Mouse (Mus musculus): Measurements from ENCODE around the gene Ccz1. TPM values are rescaled to one million over a fixed set of nuclear protein-coding genes. Genes with fewer than 3 reads are reported as not detected.

The Ccz1 gene
- total RNA-seq, 1 experiment from 2014 or later = 47.6 TPM

- DNase-seq = no peak
These were observed 73.1 kb downstream of the Ccz1 start for GRCm38 (mm10) chr5:143941588-143941987.

Other genes with a start within 250 kb of the Ccz1 start
- gene Eif2ak1, start 197.1 kb downstream of the Ccz1 start, total RNA-seq (2021) = 33.1 and 34.2 TPM in 2 replicates
- not detected in 2 replicates for gene Ankrd61, start 117.2 kb downstream of the Ccz1 start, total RNA-seq (2021)
- gene Aimp2, start 105.0 kb downstream of the Ccz1 start, total RNA-seq (2021) = 33.5 and 41.5 TPM in 2 replicates
- 8.7 and 8.9 TPM in 2 replicates for gene Pms2, start 104.9 kb downstream of the Ccz1 start, total RNA-seq (2021)
- gene Gm42421, start 86.7 kb downstream of the Ccz1 start, total RNA-seq (2021) = not detected in 2 replicates
- gene Rsph10b, start 81.8 kb downstream of the Ccz1 start, total RNA-seq (2021) = 1.3 and 1.7 TPM in 2 replicates
- not detected in 2 replicates for gene Ocm, start 11.8 kb upstream of the Ccz1 start, total RNA-seq (2021)
- gene Lmtk2, start 85.6 kb upstream of the Ccz1 start, total RNA-seq (2021) = 26.2 and 28.0 TPM in 2 replicates
- 0.63 and 1.1 TPM in 2 replicates for gene Bhlha15, start 175.4 kb upstream of the Ccz1 start, total RNA-seq (2021)
- 79.1 and 89.2 TPM in 2 replicates for gene Tecpr1, start 208.7 kb upstream of the Ccz1 start, total RNA-seq (2021)
- 123 and 128 TPM in 2 replicates for gene Bri3, start 229.6 kb upstream of the Ccz1 start, total RNA-seq (2021)